In the genomic region with DNA sequence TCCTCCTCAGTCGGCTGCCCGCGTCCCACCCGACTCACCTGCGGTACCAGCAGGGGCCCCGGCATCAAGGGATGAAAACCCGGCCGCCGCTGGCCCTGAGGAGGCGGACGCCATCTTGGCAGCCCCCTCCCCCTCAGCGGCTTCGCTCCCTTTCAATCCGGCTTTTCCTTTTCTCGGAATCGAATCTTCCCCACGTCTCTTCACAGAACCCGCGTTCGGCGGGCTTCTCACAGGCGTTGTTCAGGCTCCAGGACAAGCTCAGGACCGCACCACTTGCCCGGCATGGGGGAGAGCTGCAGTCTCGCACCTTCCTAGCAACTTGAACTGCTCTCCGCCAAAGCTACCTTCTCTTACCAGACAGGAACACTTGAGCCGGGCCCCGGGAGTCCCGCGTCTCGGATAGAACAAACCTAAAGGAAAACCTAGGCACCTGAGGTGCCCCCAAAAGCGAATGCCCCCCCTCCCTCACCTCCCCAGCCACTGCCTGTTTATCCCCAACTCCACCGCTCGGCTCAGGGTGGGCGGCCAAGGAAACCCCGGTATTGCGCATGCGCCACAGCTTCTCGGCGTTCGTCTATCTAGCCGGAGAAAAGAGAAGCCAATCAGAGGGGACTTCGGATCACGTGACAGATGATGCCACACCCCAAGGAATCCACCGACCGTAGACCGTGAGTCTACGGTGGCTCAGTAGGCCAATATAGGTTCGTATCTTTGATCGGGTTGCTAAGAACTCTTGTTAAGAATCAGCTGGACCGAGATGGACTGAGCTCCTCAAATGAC, we compare ENCODE assay signal across 8 mouse cellular contexts. TPM values are rescaled to one million over a fixed set of nuclear protein-coding genes. Genes with fewer than 3 reads are reported as not detected.
DNase-seq lines count a peak whose midpoint lies in the region; ATAC-seq and TF ChIP-seq lines count a peak whose summit lies in the region.

A gene (minus strand): TSS at position 593 of the 780 bp plus-strand sequence.

- intact Hi-C loops in heart, postnatal 10 days (cut with DNase I) = no loop called here

- peak within 1 kb of the TSS; percentile 85 for H3K4me2 ChIP-seq in forebrain, embryonic 13.5 days
- H3K4me2 ChIP-seq in liver, postnatal 0 days (ENCODE audit: low read depth, low read length) = peak within 1 kb of the TSS; percentile 79
- peak within 1 kb of the TSS; percentile 76 for H3K4me2 ChIP-seq in neural tube, embryonic 14.5 days (ENCODE audit: low read depth, low read length)

- TF ChIP-seq EP300 in ES-Bruce4 (IDR thresholded peaks at IDR 0.05; ENCODE audit: insufficient read depth, low read depth, low read length) = peak; percentile 50; the same call in 1 of the 2 replicates
- no peak; the same call in 1 of the 2 replicates for TF ChIP-seq EP300 in liver, postnatal 0 days (IDR thresholded peaks at IDR 0.05; ENCODE audit: low read depth)

- H3K9ac ChIP-seq in ES-Bruce4 (ENCODE audit: low read depth, poor library complexity, severe bottlenecking) = peak within 1 kb of the TSS; percentile 94
- H3K9ac ChIP-seq in forebrain, embryonic 13.5 days = peak within 1 kb of the TSS; percentile 94
- H3K9ac ChIP-seq in liver, postnatal 0 days (replicated peaks) = peak within 1 kb of the TSS; percentile 97
- H3K9ac ChIP-seq in neural tube, embryonic 14.5 days (replicated peaks; ENCODE audit: low read depth, low read length) = peak within 1 kb of the TSS; percentile 93

- no peaks in the 10 kb centered on the region for H3K27me3 ChIP-seq in ES-Bruce4 (ENCODE audit: control insufficient read depth, insufficient read depth, low read length, poor library complexity, severe bottlenecking)
- no peaks in the 10 kb centered on the region for H3K27me3 ChIP-seq in forebrain, embryonic 13.5 days
- no peaks in the 10 kb centered on the region for H3K27me3 ChIP-seq in liver, postnatal 0 days (ENCODE audit: insufficient read depth, low read length)
- H3K27me3 ChIP-seq in neural tube, embryonic 14.5 days (ENCODE audit: control insufficient read depth, insufficient read depth, low read length) = no peaks in the 10 kb centered on the region

- peak within 1 kb of the TSS; percentile 64 for H3K27ac ChIP-seq in ES-Bruce4 (ENCODE audit: insufficient read depth, low read length)
- H3K27ac ChIP-seq in forebrain, embryonic 13.5 days = peak within 1 kb of the TSS; percentile 82
- H3K27ac ChIP-seq in liver, postnatal 0 days (ENCODE audit: low read depth) = peak within 1 kb of the TSS; percentile 90
- peak within 1 kb of the TSS; percentile 79 for H3K27ac ChIP-seq in neural tube, embryonic 14.5 days (ENCODE audit: low read depth, low read length)

- WGBS in forebrain, embryonic 13.5 days = under 1% methylated on average over 51 of the region's 51 CpGs
- 1% methylated on average over 51 of the region's 51 CpGs for WGBS in large intestine, adult 2 months
- WGBS in liver, postnatal 0 days (ENCODE audit: insufficient replicate concordance) = under 1% methylated on average over 51 of the region's 51 CpGs
- under 1% methylated on average over 51 of the region's 51 CpGs for WGBS in neural tube, embryonic 14.5 days

- DNase-seq in heart, postnatal 10 days = peak; percentile 97 to 98
- DNase-seq in large intestine, adult 2 months (ENCODE audit: low read depth, low spot score) = peak; percentile 99
- peak; percentile 96 for DNase-seq in liver, postnatal 0 days
- DNase-seq in testis, postnatal 10 days (ENCODE audit: low spot score) = peak; percentile 97

- no peaks in the 10 kb centered on the region for H3K4me1 ChIP-seq in ES-Bruce4 (ENCODE audit: control insufficient read depth, insufficient read depth, low read length)
- peaks cover 17% of the 10 kb centered on the region for H3K4me1 ChIP-seq in forebrain, embryonic 13.5 days
- H3K4me1 ChIP-seq in liver, postnatal 0 days (ENCODE audit: insufficient read depth) = peaks cover 13% of the 10 kb centered on the region; the same call in 1 of the 2 replicates
- peaks cover 10% of the 10 kb centered on the region for H3K4me1 ChIP-seq in neural tube, embryonic 14.5 days (ENCODE audit: control insufficient read depth, insufficient read depth, low read length)

- ATAC-seq in cerebellum, adult (ENCODE audit: insufficient number of reproducible peaks, low FRiP score, low TSS enrichment) = peak; percentile 89
- ATAC-seq in forebrain, embryonic 13.5 days = peak; percentile 92
- peak; percentile 86 for ATAC-seq in liver, postnatal 0 days
- ATAC-seq in neural tube, embryonic 14.5 days (ENCODE audit: low read depth) = peak; percentile 92

- peak within 1 kb of the TSS; percentile 95 for H3K4me3 ChIP-seq in ES-Bruce4 (ENCODE audit: low read depth, low read length)
- peak within 1 kb of the TSS; percentile 100 for H3K4me3 ChIP-seq in forebrain, embryonic 13.5 days
- H3K4me3 ChIP-seq in liver, postnatal 0 days (ENCODE audit: low read depth, low read length) = peak within 1 kb of the TSS; percentile 92
- peak within 1 kb of the TSS; percentile 66 for H3K4me3 ChIP-seq in neural tube, embryonic 14.5 days (ENCODE audit: low read depth, low read length)

- peaks cover 7% of the 10 kb centered on the region; the same call in 1 of the 2 replicates for H3K36me3 ChIP-seq in ES-Bruce4 (ENCODE audit: control insufficient read depth, insufficient read depth, low read length, poor library complexity, severe bottlenecking)
- 0 out of 2 replicates have a peak, but pooled peaks cover 7% of the 10 kb centered on the region for H3K36me3 ChIP-seq in forebrain, embryonic 13.5 days (ENCODE audit: poor library complexity, severe bottlenecking)
- H3K36me3 ChIP-seq in liver, postnatal 0 days (replicated peaks; ENCODE audit: insufficient read depth, low read length) = peaks cover 4% of the 10 kb centered on the region; the same call in 1 of the 2 replicates
- H3K36me3 ChIP-seq in neural tube, embryonic 14.5 days (ENCODE audit: control insufficient read depth, insufficient read depth, low read length) = no peaks in the 10 kb centered on the region; the same call in 1 of the 2 replicates

- no peaks in the 10 kb centered on the region for H3K9me3 ChIP-seq in ES-Bruce4 (replicated peaks; ENCODE audit: control insufficient read depth, insufficient read depth, low read length, poor library complexity, severe bottlenecking)
- no peaks in the 10 kb centered on the region for H3K9me3 ChIP-seq in forebrain, embryonic 13.5 days (replicated peaks)
- H3K9me3 ChIP-seq in liver, postnatal 0 days (ENCODE audit: low read length) = no peaks in the 10 kb centered on the region
- no peaks in the 10 kb centered on the region for H3K9me3 ChIP-seq in neural tube, embryonic 14.5 days (ENCODE audit: control insufficient read depth, low read length)

- TF ChIP-seq POLR2A in ES-Bruce4 (IDR thresholded peaks at IDR 0.05; ENCODE audit: insufficient read depth, low read length) = peak; percentile 36

- no peak for TF ChIP-seq CTCF in ES-Bruce4 (IDR thresholded peaks at IDR 0.05; ENCODE audit: low read depth, low read length)
- 0 out of 2 replicates have a peak, but pooled peaks have one; percentile 15 for TF ChIP-seq CTCF in liver, postnatal 0 days (IDR thresholded peaks at IDR 0.05; ENCODE audit: low read depth)

RNA-seq across cellular contexts. Expression of the gene that starts here (rescaled TPM):
- 53.9 and 63.5 TPM in 2 replicates for polyA plus RNA-seq in ES-Bruce4 (2011; ENCODE audit: insufficient read depth, insufficient read length, low read depth, missing spikeins)
- 20.4 and 20.6 TPM in 2 replicates for polyA plus RNA-seq in forebrain, embryonic 13.5 days (2015; fragmentation: Nextera tagmentation; extraction: Ambion mirVana)
- 10 to 100 TPM; 25.7 to 26.1 TPM for total RNA-seq in heart, postnatal 10 days (2021)
- 12.1 and 15.6 TPM in 2 replicates for polyA plus RNA-seq in large intestine, adult 2 months (2012; rRNA removed)
- polyA plus RNA-seq in liver, postnatal 0 days (2015; fragmentation: Nextera tagmentation; extraction: Ambion mirVana) = 6.4 and 7.1 TPM in 2 replicates
- polyA plus RNA-seq in neural tube, embryonic 14.5 days (2014; fragmentation: Nextera tagmentation; extraction: Ambion mirVana) = 11.5 and 12.2 TPM in 2 replicates

Comparison
In these comparisons a context has a peak if more than half of its experiments do, and no peak if none do; other contexts are left out.
1. Peak in every context shown above with its lines: DNase-seq, ATAC-seq, H3K4me3 ChIP-seq and H3K27ac ChIP-seq.